Mouse (Mus musculus) CD4-positive, CD25-positive, alpha-beta regulatory T cell (primary cell): ENCODE results near the gene Cyp17a1. TPM values are rescaled to one million over a fixed set of nuclear protein-coding genes. Genes with fewer than 3 reads are reported as not detected.

Source experiments
- polyA plus RNA-seq: library from polyadenylated mRNA; unstranded; fragments of 100-300 nt; shearing (Covaris generic); gene quantifications from one replicate; pipeline ENCODE4 v1.2.1, GENCODE M21; 2017

Gene Cyp17a1
- polyA plus RNA-seq: 0.16 TPM

GRCm38 (mm10) chr19:46672766-46673418 is at the start of gene Cyp17a1:
Gene Cyp17a1, minus strand, starts transcription at chr19:46673172.

GRCm38 (mm10) chr19:46707296-46708151 is 34.6 kb upstream of the Cyp17a1 start, which contains the start of gene As3mt:
Gene As3mt, plus strand, starts transcription at chr19:46707458.

GRCm38 (mm10) chr19:46689460-46690372 is 16.7 kb upstream of the Cyp17a1 start, which contains the start of gene Borcs7:
Gene Borcs7, plus strand, starts transcription at chr19:46689906.

Other genes starting within 250 kb of the Cyp17a1 start
- 124 TPM for gene Trim8, start 171.5 kb downstream of the Cyp17a1 start, polyA plus RNA-seq
- gene Arl3, start 100.0 kb downstream of the Cyp17a1 start, polyA plus RNA-seq: 16.9 TPM
- 14.2 TPM for gene Sfxn2, start 99.8 kb downstream of the Cyp17a1 start, polyA plus RNA-seq
- gene Wbp1l, start 74.1 kb downstream of the Cyp17a1 start, polyA plus RNA-seq: 68.5 TPM
- gene Borcs7, start 16.7 kb upstream of the Cyp17a1 start, polyA plus RNA-seq: 6.5 TPM
- 15.9 TPM for gene As3mt, start 34.3 kb upstream of the Cyp17a1 start, polyA plus RNA-seq
- 3.5 TPM for gene Cnnm2, start 88.4 kb upstream of the Cyp17a1 start, polyA plus RNA-seq